Mouse (Mus musculus): ENCODE measurements around the gene Stat5b. TPM values are rescaled to one million over a fixed set of nuclear protein-coding genes. Genes with fewer than 3 reads are reported as not detected.
A peak's percentile ranks its signal among the peaks of the same experiment; 100 is the strongest.

Gene Stat5b
- total and polyA plus RNA-seq, 2 experiments from 2014 or later, result 23.3 to 48.2 TPM

DNA sequence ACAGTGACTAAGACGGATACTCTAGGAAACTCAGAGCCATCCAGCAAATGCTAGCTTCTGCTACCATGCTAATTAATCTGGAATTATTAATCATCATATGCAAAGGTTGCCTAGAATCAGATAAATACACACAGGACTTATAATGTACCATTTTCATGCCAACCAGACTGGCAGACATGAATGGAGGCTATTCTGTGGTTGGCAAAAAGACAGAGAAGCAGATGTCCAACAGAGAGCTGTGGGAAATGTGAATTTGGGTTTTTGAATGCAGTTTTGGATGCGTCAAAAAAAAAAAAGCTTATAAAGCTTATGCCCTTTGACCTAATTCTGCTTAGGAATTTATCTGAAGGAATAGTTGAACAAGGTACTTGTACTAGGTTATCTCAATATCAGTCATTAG lies 64.8 kb downstream of the Stat5b start:
- Histone ChIP-seq H3K4me2 (ENCODE audit: low read depth, low read length) (no peak overlapping the region), H3K36me3 (replicated peaks; ENCODE audit: control insufficient read depth, insufficient read depth, low read length) (peaks cover 89% of the 10 kb centered on the region), H3K9ac (replicated peaks; ENCODE audit: low read depth, low read length) (no peak overlapping the region), H3K27ac (ENCODE audit: low read depth) (no peak overlapping the region), H3K4me3 (ENCODE audit: low read depth, low read length) (no peak overlapping the region), H3K9me3 (replicated peaks; ENCODE audit: control insufficient read depth, low read length) (no peaks in the 10 kb centered on the region), H3K27me3 (ENCODE audit: control insufficient read depth, insufficient read depth, low read length) (no peaks in the 10 kb centered on the region), H3K4me1 (ENCODE audit: control insufficient read depth, insufficient read depth) (no peaks in the 10 kb centered on the region)
- TF ChIP-seq CTCF (IDR thresholded peaks at IDR 0.05; ENCODE audit: low read depth) (no peak), EP300 (IDR thresholded peaks at IDR 0.05; ENCODE audit: low read depth) (no peak)
- 97% methylated on average over 2 of the region's 2 CpGs for WGBS
- ATAC-seq (ENCODE audit: insufficient read depth, low read depth) (no peak), DNase-seq (ENCODE audit: low spot score) (no peak)

DNA sequence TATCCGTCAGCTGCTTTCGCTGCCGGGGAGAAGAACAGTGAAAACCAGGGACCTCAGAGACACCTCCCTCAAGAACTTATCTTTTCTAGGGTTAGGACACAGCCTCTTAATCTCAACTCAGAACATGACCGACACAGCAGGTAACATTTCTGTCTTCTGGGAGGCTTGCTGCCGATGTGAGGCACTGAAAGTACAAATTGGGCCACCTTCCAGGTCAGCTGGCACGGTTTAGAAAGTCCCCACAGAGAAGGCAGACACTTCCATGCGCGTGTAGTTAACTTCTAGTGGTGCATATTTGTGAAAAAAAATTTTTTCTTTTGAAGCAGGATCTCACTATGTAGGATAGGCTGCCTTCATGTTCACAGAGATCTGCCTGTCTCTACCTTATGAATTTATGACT lies 66.2 kb downstream of the Stat5b start:
- Histone ChIP-seq H3K4me1 (ENCODE audit: control insufficient read depth, insufficient read depth) (no peaks in the 10 kb centered on the region), H3K27me3 (ENCODE audit: control insufficient read depth, insufficient read depth, low read length) (no peaks in the 10 kb centered on the region), H3K36me3 (replicated peaks; ENCODE audit: control insufficient read depth, insufficient read depth, low read length) (peaks cover 96% of the 10 kb centered on the region), H3K27ac (ENCODE audit: low read depth) (no peak overlapping the region), H3K9ac (replicated peaks; ENCODE audit: low read depth, low read length) (no peak overlapping the region), H3K4me3 (ENCODE audit: low read depth, low read length) (no peak overlapping the region), H3K4me2 (ENCODE audit: low read depth, low read length) (no peak overlapping the region), H3K9me3 (replicated peaks; ENCODE audit: control insufficient read depth, low read length) (no peaks in the 10 kb centered on the region)
- WGBS, result 67% methylated on average over 8 of the region's 8 CpGs
- no peak for TF ChIP-seq EP300 (IDR thresholded peaks at IDR 0.05; ENCODE audit: low read depth)
- TF ChIP-seq CTCF (IDR thresholded peaks at IDR 0.05; ENCODE audit: low read depth), result no peak
- no peak for ATAC-seq (ENCODE audit: insufficient read depth, low read depth)
- no peak for DNase-seq (ENCODE audit: low spot score)

DNA sequence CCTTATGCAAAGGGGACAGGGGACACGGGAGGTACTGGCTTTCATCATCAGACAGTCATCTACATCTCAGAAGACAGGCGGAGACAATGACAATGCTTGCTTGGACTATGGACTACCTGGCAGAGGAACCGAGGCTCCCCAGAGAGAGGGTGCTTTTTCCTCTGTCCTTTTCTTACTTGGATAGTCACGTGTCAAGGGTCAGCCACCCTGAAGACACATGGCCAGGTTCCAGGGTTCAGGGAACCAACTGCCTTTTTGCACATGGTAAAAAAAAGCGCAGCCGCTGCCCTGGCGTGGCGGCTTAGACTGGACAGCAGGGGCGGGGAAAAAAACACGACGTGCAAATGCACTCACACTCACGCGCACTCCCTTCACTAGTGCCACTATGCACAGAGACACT lies 68.0 kb downstream of the Stat5b start:
- Histone ChIP-seq H3K4me1 (ENCODE audit: control insufficient read depth, insufficient read depth) (no peaks in the 10 kb centered on the region), H3K4me2 (ENCODE audit: low read depth, low read length) (no peak overlapping the region), H3K27ac (ENCODE audit: low read depth) (0 out of 2 replicates have a peak overlapping the region, but pooled peaks have one; percentile 8), H3K9ac (replicated peaks; ENCODE audit: low read depth, low read length) (no peak overlapping the region), H3K27me3 (ENCODE audit: control insufficient read depth, insufficient read depth, low read length) (no peaks in the 10 kb centered on the region), H3K9me3 (replicated peaks; ENCODE audit: control insufficient read depth, low read length) (no peaks in the 10 kb centered on the region), H3K36me3 (replicated peaks; ENCODE audit: control insufficient read depth, insufficient read depth, low read length) (peaks cover 83% of the 10 kb centered on the region), H3K4me3 (ENCODE audit: low read depth, low read length) (no peak overlapping the region)
- TF ChIP-seq EP300 (IDR thresholded peaks at IDR 0.05; ENCODE audit: low read depth) (no peak), CTCF (IDR thresholded peaks at IDR 0.05; ENCODE audit: low read depth) (no peak)
- DNase-seq (ENCODE audit: low spot score) (no peak), ATAC-seq (ENCODE audit: insufficient read depth, low read depth) (no peak)
- 83% methylated on average over 13 of the region's 13 CpGs for WGBS

DNA sequence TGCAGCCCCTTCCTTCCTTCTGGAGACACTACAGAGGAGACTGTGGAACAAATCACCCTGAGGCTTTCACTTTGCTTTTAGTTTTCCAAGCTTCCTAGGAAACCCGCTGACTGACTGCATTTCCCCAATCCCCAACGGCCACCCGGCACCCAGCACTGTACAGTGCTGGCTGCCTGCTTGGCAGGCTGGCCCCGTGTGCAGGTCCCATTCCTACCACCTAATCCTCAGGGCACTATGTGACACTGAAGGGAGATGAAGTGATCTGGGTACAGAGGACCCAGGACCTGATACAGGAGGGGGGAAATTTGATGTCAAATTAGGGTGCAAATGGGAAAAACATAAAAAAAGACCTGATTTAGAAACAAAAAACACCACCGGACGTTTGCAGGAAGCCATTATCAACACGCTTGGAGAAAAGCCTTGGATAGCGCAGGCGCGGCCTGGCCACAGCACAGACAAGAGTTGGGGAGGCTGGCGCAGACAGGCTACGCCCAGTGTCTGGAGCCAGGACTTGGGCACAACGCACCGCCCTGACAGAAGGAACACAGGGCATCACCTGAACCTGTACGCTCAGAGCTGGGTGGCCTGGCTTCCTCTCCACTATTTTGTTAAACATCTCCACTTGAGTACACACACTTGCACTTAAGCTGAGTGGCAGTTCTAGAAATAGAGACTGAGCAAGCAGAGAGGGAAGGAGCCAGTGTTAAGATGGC lies 68.6 kb downstream of the Stat5b start:
- DNase-seq (ENCODE audit: low spot score) (no peak), ATAC-seq (ENCODE audit: insufficient read depth, low read depth) (peak; percentile 44; the same call in 1 of the 2 replicates)
- Histone ChIP-seq H3K27me3 (ENCODE audit: control insufficient read depth, insufficient read depth, low read length) (no peaks in the 10 kb centered on the region), H3K27ac (ENCODE audit: low read depth) (0 out of 2 replicates have a peak overlapping the region, but pooled peaks have one; percentile 8), H3K36me3 (replicated peaks; ENCODE audit: control insufficient read depth, insufficient read depth, low read length) (peaks cover 76% of the 10 kb centered on the region), H3K4me3 (ENCODE audit: low read depth, low read length) (no peak overlapping the region), H3K9ac (replicated peaks; ENCODE audit: low read depth, low read length) (no peak overlapping the region), H3K4me2 (ENCODE audit: low read depth, low read length) (no peak overlapping the region), H3K4me1 (ENCODE audit: control insufficient read depth, insufficient read depth) (no peaks in the 10 kb centered on the region), H3K9me3 (replicated peaks; ENCODE audit: control insufficient read depth, low read length) (no peaks in the 10 kb centered on the region)
- 71% methylated on average over 15 of the region's 15 CpGs for WGBS
- TF ChIP-seq EP300 (IDR thresholded peaks at IDR 0.05; ENCODE audit: low read depth) (no peak), CTCF (IDR thresholded peaks at IDR 0.05; ENCODE audit: low read depth) (no peak)

DNA sequence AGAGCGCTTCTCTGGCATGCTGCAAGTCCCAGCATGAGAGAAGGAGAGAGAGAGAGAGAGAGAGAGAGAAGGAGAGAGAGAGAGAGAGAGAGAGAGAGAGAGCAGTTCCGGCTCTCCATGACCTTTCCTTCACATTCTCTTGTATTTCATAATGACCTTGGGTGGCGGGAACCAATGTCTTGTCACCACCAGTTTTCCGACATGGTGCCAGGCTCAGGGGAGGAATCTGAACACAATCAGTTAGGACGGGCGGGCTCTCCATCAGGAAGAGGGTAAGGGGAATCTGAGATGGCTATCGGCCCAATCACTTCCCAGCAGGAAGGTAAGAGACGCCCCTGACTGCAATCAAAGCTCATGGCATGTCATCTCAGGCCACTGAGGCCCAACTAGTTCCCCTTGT lies 70.3 kb downstream of the Stat5b start:
- Histone ChIP-seq H3K4me1 (ENCODE audit: control insufficient read depth, insufficient read depth) (no peaks in the 10 kb centered on the region), H3K4me3 (ENCODE audit: low read depth, low read length) (no peak overlapping the region), H3K4me2 (ENCODE audit: low read depth, low read length) (no peak overlapping the region), H3K27me3 (ENCODE audit: control insufficient read depth, insufficient read depth, low read length) (no peaks in the 10 kb centered on the region), H3K9me3 (replicated peaks; ENCODE audit: control insufficient read depth, low read length) (no peaks in the 10 kb centered on the region), H3K36me3 (replicated peaks; ENCODE audit: control insufficient read depth, insufficient read depth, low read length) (peaks cover 62% of the 10 kb centered on the region), H3K9ac (replicated peaks; ENCODE audit: low read depth, low read length) (no peak overlapping the region), H3K27ac (ENCODE audit: low read depth) (no peak overlapping the region)
- no peak for DNase-seq (ENCODE audit: low spot score)
- TF ChIP-seq CTCF (IDR thresholded peaks at IDR 0.05; ENCODE audit: low read depth) (no peak), EP300 (IDR thresholded peaks at IDR 0.05; ENCODE audit: low read depth) (no peak)
- no peak for ATAC-seq (ENCODE audit: insufficient read depth, low read depth)
- 64% methylated on average over 8 of the region's 8 CpGs for WGBS

DNA sequence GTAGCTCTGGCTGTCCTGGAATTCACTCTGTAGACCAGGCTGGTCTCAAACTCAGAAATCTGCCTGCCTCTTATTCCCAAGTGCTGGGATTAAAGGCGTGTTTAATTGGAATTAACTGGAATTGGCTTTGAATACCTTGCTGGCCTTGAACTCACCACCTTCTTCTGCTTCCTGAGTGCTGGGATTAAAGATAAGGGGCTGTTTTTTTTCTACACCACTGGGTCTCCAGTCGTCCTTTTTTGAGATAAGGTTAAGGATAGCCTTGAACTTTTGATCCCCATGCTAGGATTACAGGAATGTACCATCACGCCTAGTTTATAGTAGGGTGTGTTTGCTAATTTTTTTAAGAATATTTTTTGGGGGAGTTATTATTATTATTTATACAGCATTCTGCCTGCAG lies 72.5 kb downstream of the Stat5b start:
- H3K9me3 ChIP-seq (replicated peaks; ENCODE audit: control insufficient read depth, low read length), result no peaks in the 10 kb centered on the region
- TF ChIP-seq CTCF (IDR thresholded peaks at IDR 0.05; ENCODE audit: low read depth) (no peak), EP300 (IDR thresholded peaks at IDR 0.05; ENCODE audit: low read depth) (no peak)
- H3K36me3 ChIP-seq (replicated peaks; ENCODE audit: control insufficient read depth, insufficient read depth, low read length), result peaks cover 41% of the 10 kb centered on the region
- DNase-seq (ENCODE audit: low spot score), result no peak
- no peak overlapping the region for H3K9ac ChIP-seq (replicated peaks; ENCODE audit: low read depth, low read length)
- H3K4me2 ChIP-seq (ENCODE audit: low read depth, low read length), result no peak overlapping the region
- no peak for ATAC-seq (ENCODE audit: insufficient read depth, low read depth)
- no peak overlapping the region for H3K4me3 ChIP-seq (ENCODE audit: low read depth, low read length)
- H3K27ac ChIP-seq (ENCODE audit: low read depth), result no peak overlapping the region
- 54% methylated on average over 3 of the region's 3 CpGs for WGBS
- H3K4me1 ChIP-seq (ENCODE audit: control insufficient read depth, insufficient read depth), result no peaks in the 10 kb centered on the region
- H3K27me3 ChIP-seq (ENCODE audit: control insufficient read depth, insufficient read depth, low read length), result no peaks in the 10 kb centered on the region
